Mouse (Mus musculus) macrophage (primary cell): ENCODE results near the gene Fbxo21. TPM values are rescaled to one million over a fixed set of nuclear protein-coding genes. Genes with fewer than 3 reads are reported as not detected.

Experiments
- H3K27ac ChIP-seq: fragments of 350-480 bp; formaldehyde crosslinking; 2 replicates; pipeline ENCODE4 v1.9.0; 2021
- H3K36me3 ChIP-seq: fragments of 350-480 bp; formaldehyde crosslinking; 2 replicates; pipeline ENCODE4 v1.9.0; 2021; ENCODE audit errors: inconsistent target
- H3K4me3 ChIP-seq: fragments of 350-480 bp; formaldehyde crosslinking; 2 replicates; pipeline ENCODE4 v1.9.0; 2021; ENCODE audit errors: inconsistent target
- H3K79me2 ChIP-seq: fragments of 350-480 bp; formaldehyde crosslinking; 2 replicates; pipeline ENCODE4 v1.9.0; 2021; ENCODE audit errors: inconsistent target
- WGBS: methylation state at CpG from one replicate; pipeline ENCODE4 v1.1.7; 2026; ENCODE audit warnings: inconsistent platforms; ENCODE audit not compliant: missing documents; 5-methylcytosine and 5-hydroxymethylcytosine counted together
- polyA plus RNA-seq: library from polyadenylated mRNA; stranded (reverse); fragments of 250-400 nt; gene quantifications from 3 replicates; pipeline ENCODE4 v1.2.4, GENCODE M21; 2018; ENCODE audit warnings: inconsistent platforms

Fbxo21 gene
- polyA plus RNA-seq, 1 experiment from 2014 or later = 8.3 TPM

DNA sequence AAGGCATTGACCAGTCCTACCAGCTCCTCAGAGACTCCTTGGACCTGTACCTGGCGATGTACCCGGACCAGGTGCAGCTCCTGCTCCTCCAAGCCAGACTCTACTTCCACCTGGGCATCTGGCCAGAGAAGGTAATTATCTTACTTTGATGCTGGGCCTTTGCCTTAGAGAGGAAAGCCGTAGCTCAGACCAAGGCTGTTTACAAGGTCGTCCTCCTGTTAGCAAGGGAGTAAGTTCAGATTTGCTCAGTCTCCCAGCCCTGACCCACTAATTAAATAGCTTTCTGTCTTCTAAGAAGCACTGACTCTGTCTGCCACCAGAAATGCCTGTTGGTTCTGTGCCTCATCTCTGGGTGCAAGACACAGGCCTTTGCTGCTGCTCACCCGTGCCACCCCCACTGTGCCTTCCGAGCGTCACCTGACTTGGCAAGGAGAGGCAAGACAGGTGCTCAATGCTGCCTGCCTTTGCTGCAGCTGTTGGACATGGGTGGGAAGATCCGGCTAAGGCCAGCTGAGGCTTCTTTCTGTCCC lies 18.9 kb downstream of the Fbxo21 start:
- 97% methylated on average over 8 of the region's 8 CpGs for WGBS
- H3K36me3 ChIP-seq = peaks cover 60% of the 10 kb centered on the region; the same call in 1 of the 2 replicates
- no peaks in the 10 kb centered on the region for H3K79me2 ChIP-seq
- H3K4me3 ChIP-seq = no peak overlapping the region
- H3K27ac ChIP-seq = no peak overlapping the region

DNA sequence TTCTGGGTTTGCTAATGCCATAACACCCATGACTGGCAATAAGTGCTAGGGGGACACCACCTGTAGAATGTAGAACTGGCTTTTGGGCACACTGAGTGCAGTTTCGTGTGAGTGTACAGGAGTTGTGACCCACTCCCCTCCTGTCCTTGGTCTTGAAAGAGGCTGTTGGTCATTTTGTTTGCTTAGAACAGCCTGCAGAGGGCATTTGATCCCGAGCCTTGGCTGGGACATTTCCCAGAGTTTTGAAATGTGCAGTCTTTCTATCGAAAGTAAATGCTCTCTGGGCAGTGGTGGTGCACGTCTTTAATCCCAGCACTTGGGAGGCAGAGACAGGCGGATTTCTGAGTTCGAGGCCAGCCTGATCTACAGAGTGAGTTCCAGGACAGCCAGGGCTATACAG lies 19.4 kb downstream of the Fbxo21 start:
- H3K27ac ChIP-seq = no peak overlapping the region
- 100% methylated on average over 3 of the region's 6 CpGs for WGBS
- H3K4me3 ChIP-seq = no peak overlapping the region
- H3K36me3 ChIP-seq = peaks cover 65% of the 10 kb centered on the region; the same call in 1 of the 2 replicates
- no peaks in the 10 kb centered on the region for H3K79me2 ChIP-seq

DNA sequence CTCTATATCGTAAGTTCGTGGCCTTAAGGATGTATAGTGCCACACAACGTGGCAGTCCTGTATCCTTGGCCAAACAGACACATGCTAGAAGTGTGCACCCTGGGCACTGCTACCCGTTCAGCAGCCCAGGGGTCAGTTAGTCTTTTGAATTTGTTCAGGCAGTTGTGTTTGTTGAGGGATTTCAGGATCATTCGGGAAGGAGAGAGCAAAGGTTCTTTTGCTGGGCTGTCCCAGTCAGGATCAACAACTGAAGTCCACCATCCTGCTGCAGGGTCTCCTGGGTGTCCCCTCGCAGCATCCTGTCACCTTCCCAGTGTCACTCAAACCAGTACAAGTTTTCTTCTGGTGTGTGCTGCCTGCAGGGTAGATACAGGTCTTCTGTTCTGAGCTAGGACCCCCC lies 20.1 kb downstream of the Fbxo21 start:
- Histone ChIP-seq H3K79me2 (no peaks in the 10 kb centered on the region), H3K4me3 (no peak overlapping the region), H3K36me3 (peaks cover 68% of the 10 kb centered on the region; the same call in 1 of the 2 replicates), H3K27ac (no peak overlapping the region)
- WGBS = 95% methylated on average over 6 of the region's 6 CpGs

DNA sequence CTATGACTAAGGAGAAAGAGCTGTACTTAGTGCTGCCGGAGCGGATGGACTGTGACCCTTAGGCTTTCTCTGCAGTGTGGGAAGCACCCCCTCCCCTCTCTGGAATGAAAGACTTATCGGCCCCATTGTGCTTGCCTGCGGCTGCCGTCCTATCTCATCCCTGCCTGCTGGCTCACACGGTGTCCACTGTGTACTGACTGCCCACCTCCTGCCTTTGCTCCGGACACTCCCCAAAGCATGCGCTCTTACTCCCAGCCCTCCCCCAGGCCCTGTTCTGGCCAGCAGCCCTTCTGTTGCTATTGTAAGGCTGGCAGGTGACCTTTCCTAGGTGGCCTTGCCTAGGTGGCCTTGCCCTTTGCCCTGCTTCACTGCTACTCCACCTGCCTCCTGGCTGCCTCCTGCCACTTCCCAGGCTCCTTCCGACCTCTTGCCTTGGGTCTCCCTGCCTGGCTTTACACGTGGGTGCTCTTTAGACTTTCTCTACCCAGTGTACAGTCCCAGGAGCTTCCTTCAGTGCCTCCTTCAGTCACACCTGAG lies 21.0 kb downstream of the Fbxo21 start:
- Histone ChIP-seq H3K4me3 (no peak overlapping the region), H3K36me3 (peaks cover 64% of the 10 kb centered on the region; the same call in 1 of the 2 replicates), H3K79me2 (no peaks in the 10 kb centered on the region), H3K27ac (no peak overlapping the region)
- WGBS = 95% methylated on average over 10 of the region's 10 CpGs

DNA sequence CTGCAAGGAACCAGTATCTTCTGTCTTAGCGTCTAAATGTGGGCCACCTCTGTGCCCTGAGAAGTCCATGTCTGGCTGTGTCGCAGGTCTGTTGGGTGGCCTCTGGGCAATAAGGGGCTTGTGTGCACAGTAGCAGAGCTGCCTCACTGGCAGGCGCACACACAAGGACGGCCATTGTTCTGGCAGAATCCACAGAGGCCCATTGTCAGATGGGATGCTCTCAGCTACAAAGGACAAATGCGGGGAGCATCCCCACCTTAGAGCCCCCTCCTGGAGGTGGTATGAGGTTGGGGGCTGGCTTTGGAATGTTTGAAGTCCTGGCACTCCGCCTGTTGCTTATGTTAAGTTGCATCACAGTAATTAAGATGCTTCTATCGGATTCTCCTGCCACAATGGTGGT lies 22.5 kb downstream of the Fbxo21 start:
- H3K27ac ChIP-seq = no peak overlapping the region
- 91% methylated on average over 7 of the region's 7 CpGs for WGBS
- H3K79me2 ChIP-seq = no peaks in the 10 kb centered on the region
- H3K4me3 ChIP-seq = no peak overlapping the region
- H3K36me3 ChIP-seq = peaks cover 69% of the 10 kb centered on the region; the same call in 1 of the 2 replicates

DNA sequence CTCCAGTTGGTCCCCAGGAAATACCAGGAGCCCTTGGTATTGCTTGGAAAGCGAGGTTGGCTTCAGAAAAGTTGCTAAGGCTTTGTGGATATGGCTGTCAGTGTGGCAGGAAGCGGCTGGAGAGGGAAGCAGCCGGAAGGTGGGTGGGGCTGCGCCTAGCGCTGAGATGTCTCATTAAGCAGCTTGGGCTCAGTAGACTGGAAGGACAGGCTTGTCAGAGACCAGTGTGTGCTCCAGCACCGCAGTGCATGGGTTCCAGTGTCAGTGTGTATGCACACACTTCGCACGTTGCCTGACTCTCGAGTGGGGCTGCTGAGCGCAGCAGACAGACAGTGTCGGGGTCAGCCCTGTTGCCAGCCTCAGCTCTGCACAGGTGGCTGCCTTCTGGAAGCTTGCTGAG lies 23.1 kb downstream of the Fbxo21 start:
- Histone ChIP-seq H3K4me3 (no peak overlapping the region), H3K79me2 (no peaks in the 10 kb centered on the region), H3K36me3 (peaks cover 64% of the 10 kb centered on the region; the same call in 1 of the 2 replicates), H3K27ac (no peak overlapping the region)
- 93% methylated on average over 11 of the region's 11 CpGs for WGBS

DNA sequence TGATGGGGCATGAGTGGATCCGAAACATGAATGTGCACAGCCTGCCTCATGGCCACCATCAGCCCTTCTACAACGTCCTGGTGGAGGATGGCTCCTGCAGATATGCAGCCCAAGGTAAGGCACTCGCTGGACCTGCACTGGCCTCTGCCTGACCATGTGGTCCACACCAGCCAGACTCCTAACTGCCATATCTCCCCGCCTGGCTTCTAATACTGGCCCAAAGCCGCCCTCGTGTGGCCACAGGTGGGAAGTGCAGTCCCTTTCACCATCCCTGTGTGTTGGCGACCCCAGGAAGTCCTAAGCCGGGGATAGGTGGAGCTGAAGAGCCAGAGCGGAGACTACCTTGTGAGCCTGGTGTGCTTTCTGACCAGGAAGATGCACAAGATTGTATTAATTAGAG lies 25.5 kb downstream of the Fbxo21 start:
- Histone ChIP-seq H3K4me3 (no peak overlapping the region), H3K36me3 (peaks cover 45% of the 10 kb centered on the region; the same call in 1 of the 2 replicates), H3K27ac (no peak overlapping the region), H3K79me2 (no peaks in the 10 kb centered on the region)
- WGBS = 52% methylated on average over 9 of the region's 9 CpGs

DNA sequence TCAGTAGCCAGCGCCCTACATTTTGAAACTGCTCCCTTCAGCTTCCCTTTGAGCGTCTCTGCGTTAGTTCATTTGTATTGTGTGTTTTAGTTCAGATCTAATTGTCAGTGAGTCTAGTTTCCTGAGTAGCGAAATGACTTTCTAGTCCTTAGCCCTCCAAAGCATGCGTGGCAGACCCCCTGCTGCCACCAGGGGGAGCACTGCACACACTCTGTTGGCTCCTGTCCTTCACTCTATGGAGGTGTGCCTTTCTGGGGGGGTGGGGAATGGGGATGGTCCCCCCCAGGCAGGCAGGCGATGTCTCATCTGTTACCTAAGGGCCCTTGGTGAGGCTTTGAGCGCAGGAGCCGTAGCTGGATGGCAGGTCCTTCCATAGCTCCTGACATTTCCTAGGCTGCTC lies 28.1 kb downstream of the Fbxo21 start:
- peaks cover 44% of the 10 kb centered on the region for H3K36me3 ChIP-seq
- H3K27ac ChIP-seq = no peak overlapping the region
- H3K79me2 ChIP-seq = no peaks in the 10 kb centered on the region
- 84% methylated on average over 8 of the region's 8 CpGs for WGBS
- H3K4me3 ChIP-seq = no peak overlapping the region

DNA sequence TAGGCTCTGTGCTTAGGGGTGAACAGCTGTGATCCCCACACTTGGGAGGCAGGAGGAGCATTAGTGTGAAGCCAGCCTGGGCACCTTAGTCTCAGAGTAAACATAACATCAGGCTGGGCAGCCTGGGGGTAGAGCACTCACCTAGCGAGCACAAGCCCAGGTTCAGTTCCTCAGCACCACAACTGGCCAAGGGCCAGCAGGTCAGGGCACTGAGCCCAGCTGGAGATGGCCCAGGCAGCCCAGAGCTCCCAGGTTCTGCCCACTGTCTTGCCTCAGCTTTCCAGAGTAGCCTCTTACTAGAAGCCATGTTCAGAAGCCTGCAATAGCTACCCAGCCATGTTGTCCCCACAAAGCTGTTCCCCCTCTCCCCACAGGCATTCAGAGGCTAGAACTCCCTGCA lies 29.2 kb downstream of the Fbxo21 start:
- no peak overlapping the region for H3K4me3 ChIP-seq
- H3K36me3 ChIP-seq = peaks cover 41% of the 10 kb centered on the region
- no peak overlapping the region for H3K27ac ChIP-seq
- 100% methylated on average over 1 of the region's 1 CpGs for WGBS
- H3K79me2 ChIP-seq = no peaks in the 10 kb centered on the region

DNA sequence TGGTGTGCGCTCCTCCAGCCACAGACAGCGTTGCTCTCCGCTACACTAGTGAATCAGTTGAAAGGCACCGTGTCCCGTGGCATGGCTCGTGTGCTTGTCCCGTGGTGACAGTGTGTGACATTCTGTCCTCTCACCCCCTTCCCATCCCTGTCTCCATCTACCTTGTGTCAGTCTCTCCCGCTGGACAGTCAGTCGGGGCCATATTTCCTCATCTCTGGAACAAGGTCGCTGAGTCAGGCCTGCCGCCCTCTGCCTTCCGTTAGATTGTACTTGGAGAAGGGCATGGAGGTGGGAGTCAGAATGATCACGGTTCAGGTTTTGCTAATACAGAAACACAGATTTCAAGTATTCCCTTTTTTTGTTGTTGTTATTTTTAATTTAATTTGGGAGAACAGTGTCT lies 31.8 kb downstream of the Fbxo21 start:
- Histone ChIP-seq H3K79me2 (no peaks in the 10 kb centered on the region), H3K4me3 (no peak overlapping the region), H3K36me3 (peaks cover 22% of the 10 kb centered on the region), H3K27ac (no peak overlapping the region)
- 96% methylated on average over 13 of the region's 13 CpGs for WGBS

DNA sequence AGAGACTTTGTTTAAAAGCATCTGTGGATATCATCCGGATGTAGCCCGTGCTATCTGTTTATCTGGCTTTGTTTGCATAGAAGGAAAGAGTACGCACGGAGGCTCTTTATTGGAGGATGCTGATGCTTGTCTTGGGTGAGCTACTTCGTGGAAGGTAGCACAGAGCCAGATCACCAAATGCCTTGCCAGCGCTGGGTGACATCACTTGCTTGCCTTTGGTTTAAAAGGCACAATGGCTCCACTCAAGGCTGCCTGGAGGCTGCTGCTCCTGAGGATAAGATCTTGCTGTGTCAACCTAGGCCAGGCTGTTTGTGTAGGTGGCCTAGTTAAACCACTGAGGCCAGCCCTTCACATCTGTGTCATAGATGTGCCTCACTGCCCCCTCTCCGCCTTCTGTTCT lies 34.3 kb downstream of the Fbxo21 start:
- H3K79me2 ChIP-seq = no peaks in the 10 kb centered on the region
- peaks cover 16% of the 10 kb centered on the region for H3K36me3 ChIP-seq
- no peak overlapping the region for H3K27ac ChIP-seq
- H3K4me3 ChIP-seq = no peak overlapping the region
- WGBS = 94% methylated on average over 7 of the region's 7 CpGs

DNA sequence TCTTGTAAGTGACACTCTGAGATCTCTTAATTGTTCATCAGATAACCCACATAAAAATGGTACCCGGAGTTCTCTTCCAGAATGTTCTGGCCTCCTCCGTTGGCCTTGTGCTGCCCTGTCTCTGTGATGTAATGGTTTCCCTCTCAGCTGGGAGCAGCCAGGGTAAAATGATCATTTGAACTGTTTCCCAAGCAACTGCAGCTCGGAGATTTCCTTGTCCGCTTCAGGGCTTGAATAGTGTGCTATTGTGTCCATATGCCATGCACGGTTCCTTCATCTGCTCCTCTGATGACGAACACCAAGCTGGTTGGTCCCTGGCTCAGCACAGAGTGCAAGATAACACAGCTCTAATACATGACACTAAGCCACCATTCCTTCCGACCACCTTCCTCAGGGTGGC lies 35.3 kb downstream of the Fbxo21 start:
- H3K27ac ChIP-seq = no peak overlapping the region
- 99% methylated on average over 7 of the region's 7 CpGs for WGBS
- peaks cover 16% of the 10 kb centered on the region for H3K36me3 ChIP-seq
- no peak overlapping the region for H3K4me3 ChIP-seq
- H3K79me2 ChIP-seq = no peaks in the 10 kb centered on the region

DNA sequence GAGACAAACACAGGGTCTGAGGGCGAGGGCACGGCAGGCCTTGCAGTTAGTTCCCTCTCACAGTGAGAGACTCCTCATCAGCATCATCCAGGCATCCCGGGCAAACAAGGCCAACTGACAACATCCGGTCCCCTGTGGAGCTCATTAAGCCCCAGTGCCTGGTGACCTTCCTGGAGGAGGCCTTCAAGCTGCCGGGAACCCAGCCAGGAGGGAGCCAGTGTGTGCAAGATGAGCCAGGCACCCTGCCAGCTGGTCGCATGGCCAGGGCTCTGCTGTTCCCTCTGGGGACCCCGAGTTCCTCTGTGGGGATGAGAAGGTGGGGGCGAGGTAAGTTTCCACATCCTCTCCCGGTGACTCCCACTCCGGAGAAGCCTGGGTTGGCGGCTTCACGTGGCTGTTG lies 38.5 kb downstream of the Fbxo21 start:
- WGBS = 31% methylated on average over 12 of the region's 12 CpGs
- no peak overlapping the region for H3K27ac ChIP-seq
- H3K36me3 ChIP-seq = no peaks in the 10 kb centered on the region
- no peak overlapping the region for H3K4me3 ChIP-seq
- no peaks in the 10 kb centered on the region for H3K79me2 ChIP-seq

DNA sequence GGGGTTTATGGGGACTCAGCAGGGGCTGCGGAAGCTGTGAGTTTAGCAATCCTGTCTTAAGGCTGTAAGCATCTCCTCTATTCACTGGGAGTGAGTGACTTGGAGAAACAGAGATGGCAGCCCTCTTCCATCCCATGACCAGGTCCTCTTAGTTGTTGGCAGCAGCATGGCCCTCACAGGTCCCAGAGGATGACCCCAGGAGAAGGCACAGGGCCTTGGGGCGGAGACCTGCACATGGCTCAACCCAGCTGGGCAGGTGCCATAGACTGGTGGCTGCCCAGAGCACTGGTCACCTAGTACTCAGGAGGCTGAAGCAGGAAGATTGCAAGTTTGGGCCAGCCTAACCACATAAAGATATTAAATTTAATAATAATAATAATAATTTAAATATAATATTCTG lies 39.1 kb downstream of the Fbxo21 start:
- Histone ChIP-seq H3K27ac (no peak overlapping the region), H3K4me3 (no peak overlapping the region), H3K79me2 (no peaks in the 10 kb centered on the region), H3K36me3 (no peaks in the 10 kb centered on the region)
- 86% methylated on average over 2 of the region's 2 CpGs for WGBS

DNA sequence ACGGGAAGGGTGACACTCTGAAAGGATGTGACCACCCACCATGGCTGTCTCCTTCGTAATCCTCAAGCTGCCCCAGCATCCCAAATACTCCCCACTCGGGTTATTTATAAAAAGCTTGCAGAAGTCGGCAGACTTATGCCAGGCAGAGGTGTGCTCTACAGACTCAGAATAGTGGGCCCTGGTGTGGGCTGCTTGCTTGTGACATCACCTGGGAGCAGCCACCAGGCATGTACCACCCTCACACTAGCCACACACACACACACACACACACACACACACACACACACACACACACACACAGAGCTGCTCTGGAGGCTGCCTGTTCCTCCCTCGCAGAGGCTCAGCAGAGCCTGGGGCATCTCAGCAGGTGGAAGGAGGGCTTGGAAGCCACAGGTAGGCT lies 41.0 kb downstream of the Fbxo21 start:
- Histone ChIP-seq H3K4me3 (no peak overlapping the region), H3K36me3 (no peaks in the 10 kb centered on the region), H3K27ac (no peak overlapping the region), H3K79me2 (no peaks in the 10 kb centered on the region)
- WGBS = 77% methylated on average over 5 of the region's 5 CpGs

DNA sequence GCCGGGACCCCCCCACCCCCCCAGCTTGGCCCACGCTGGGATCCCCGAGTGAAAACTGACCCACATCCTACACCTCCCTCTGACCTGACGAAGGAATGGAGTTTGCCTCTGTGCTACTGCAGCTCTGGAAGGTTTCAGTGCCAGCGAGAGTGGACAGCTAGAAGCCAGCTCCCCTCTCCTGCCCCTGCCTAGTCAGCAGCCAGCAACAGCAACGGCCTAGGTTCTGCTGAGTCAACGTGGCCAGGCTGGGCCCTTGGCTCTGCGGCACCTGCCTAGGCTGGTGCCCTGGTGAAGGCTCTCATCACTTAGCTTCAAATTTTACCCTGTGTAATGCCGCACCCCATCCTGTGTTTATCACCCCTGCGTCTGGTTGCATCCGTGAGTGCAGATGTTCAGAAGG lies 43.4 kb downstream of the Fbxo21 start:
- no peak overlapping the region for H3K27ac ChIP-seq
- 69% methylated on average over 10 of the region's 11 CpGs for WGBS
- H3K79me2 ChIP-seq = no peaks in the 10 kb centered on the region
- H3K36me3 ChIP-seq = no peaks in the 10 kb centered on the region
- no peak overlapping the region for H3K4me3 ChIP-seq
